Mouse (Mus musculus): ENCODE results near the gene Atl2. TPM values are rescaled to one million over a fixed set of nuclear protein-coding genes. Genes with fewer than 3 reads are reported as not detected.

Atl2 gene
- polyA plus RNA-seq (2017; shearing (Covaris generic)) = 31.4 TPM

GRCm38 (mm10) chr17:79895911-79896423 is at the start of gene Atl2:
Gene Atl2 (minus strand): TSS chr17:79896123.

Other genes with a start within 250 kb of the Atl2 start
- gene Cyp1b1, start 181.1 kb downstream of the Atl2 start, polyA plus RNA-seq (2017; shearing (Covaris generic)) = not detected
- 59.5 TPM for gene Hnrnpll, start 166.2 kb upstream of the Atl2 start, polyA plus RNA-seq (2017; shearing (Covaris generic))
- 55.9 TPM for gene Galm, start 231.3 kb upstream of the Atl2 start, polyA plus RNA-seq (2017; shearing (Covaris generic))

All from inflammation-experienced regulatory T-cells, adult 16 weeks (primary cell).